Mouse (Mus musculus): ENCODE data around the gene C1qtnf4. TPM values are rescaled to one million over a fixed set of nuclear protein-coding genes. Genes with fewer than 3 reads are reported as not detected.
A peak's percentile ranks its signal among the peaks of the same experiment; 100 is the strongest.

Gene C1qtnf4
- total RNA-seq (2021) = 1 to 10 TPM; 4.2 to 4.4 TPM
- polyA plus RNA-seq (2012; rRNA removed) = 6.4 and 8.4 TPM in 2 replicates
- long read RNA-seq, partial matches to known transcripts = 10 of 10 reads
- long read RNA-seq, other reads (novel, unspliced or antisense) = 0 of 10 reads

GRCm38 (mm10) chr2:90885218-90886041, at the start of gene C1qtnf4:
TSS of gene C1qtnf4 (plus strand) at chr2:90885860.
- intact Hi-C loops (cut with DNase I) = no loop called here

GRCm38 (mm10) chr2:90838621-90839020, 47.0 kb upstream of the C1qtnf4 start:
- Histone ChIP-seq H3K27me3 (ENCODE audit: control insufficient read depth, insufficient read depth, low read length) (no peaks in the 10 kb centered on the region), H3K36me3 (ENCODE audit: control insufficient read depth, insufficient read depth, low read length) (no peaks in the 10 kb centered on the region), H3K79me2 (replicated peaks; ENCODE audit: control insufficient read depth, insufficient read depth, low read length) (no peaks in the 10 kb centered on the region), H3K9ac (ENCODE audit: low read depth, low read length) (no peak overlapping the region), H3K4me3 (no peak overlapping the region), H3K4me1 (ENCODE audit: control insufficient read depth, insufficient read depth, low read length) (no peaks in the 10 kb centered on the region), H3K27ac (no peak overlapping the region)
- TF ChIP-seq CTCF (IDR thresholded peaks at IDR 0.05) (no peak), EP300 (IDR thresholded peaks at IDR 0.05; ENCODE audit: insufficient read depth, low read depth, low read length) (no peak), POLR2A (IDR thresholded peaks at IDR 0.05; ENCODE audit: insufficient read depth, low read depth, low read length) (no peak)
- no peak for DNase-seq
- intact Hi-C loops (cut with DNase I) = no loop called here
- WGBS = 86% methylated on average over 2 of the region's 2 CpGs

More at GRCm38 (mm10) chr2:90885218-90886041, at the start of gene C1qtnf4:
- no peak for DNase-seq
- no peaks in the 10 kb centered on the region for H3K4me1 ChIP-seq (ENCODE audit: control insufficient read depth, insufficient read depth, low read length)
- H3K4me3 ChIP-seq = peak within 1 kb of the TSS; percentile 28
- H3K9ac ChIP-seq (ENCODE audit: low read depth, low read length) = peak within 1 kb of the TSS; percentile 40
- no peaks in the 10 kb centered on the region for H3K79me2 ChIP-seq (replicated peaks; ENCODE audit: control insufficient read depth, insufficient read depth, low read length)
- peaks cover 7% of the 10 kb centered on the region; the same call in 1 of the 2 replicates for H3K27me3 ChIP-seq (ENCODE audit: control insufficient read depth, insufficient read depth, low read length)
- no peak within 1 kb of the TSS for H3K27ac ChIP-seq
- WGBS = 5% methylated on average over 45 of the region's 45 CpGs
- H3K36me3 ChIP-seq (ENCODE audit: control insufficient read depth, insufficient read depth, low read length) = no peaks in the 10 kb centered on the region
- TF ChIP-seq EP300 (IDR thresholded peaks at IDR 0.05; ENCODE audit: insufficient read depth, low read depth, low read length) = no peak
- TF ChIP-seq POLR2A (IDR thresholded peaks at IDR 0.05; ENCODE audit: insufficient read depth, low read depth, low read length) = no peak
- no peak for TF ChIP-seq CTCF (IDR thresholded peaks at IDR 0.05)

DNA sequence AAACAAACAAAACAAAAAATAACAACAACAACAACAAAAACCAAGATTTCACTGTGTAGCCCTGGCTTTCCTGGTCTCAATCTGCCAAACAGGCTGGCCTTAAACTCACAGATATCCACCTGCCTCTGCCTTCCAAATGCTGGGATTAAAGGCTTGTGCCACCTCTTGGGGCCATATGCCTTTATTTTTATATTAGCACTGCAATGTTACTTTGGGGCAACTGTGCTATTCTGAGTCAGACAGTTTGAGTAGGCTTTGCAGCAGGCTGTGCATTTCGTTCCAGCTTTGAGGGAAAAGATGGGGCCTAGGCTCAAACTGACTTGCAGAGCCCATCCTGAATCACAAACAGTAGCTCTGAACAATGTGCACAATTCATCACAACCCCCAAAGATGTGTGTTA, 42.0 kb upstream of the C1qtnf4 start:
- DNase-seq = no peak
- no peaks in the 10 kb centered on the region for H3K27me3 ChIP-seq (ENCODE audit: control insufficient read depth, insufficient read depth, low read length)
- H3K9ac ChIP-seq (ENCODE audit: low read depth, low read length) = no peak overlapping the region
- H3K4me3 ChIP-seq = no peak overlapping the region
- TF ChIP-seq POLR2A (IDR thresholded peaks at IDR 0.05; ENCODE audit: insufficient read depth, low read depth, low read length) (no peak), EP300 (IDR thresholded peaks at IDR 0.05; ENCODE audit: insufficient read depth, low read depth, low read length) (no peak), CTCF (IDR thresholded peaks at IDR 0.05) (no peak)
- 80% methylated on average over 1 of the region's 1 CpGs for WGBS
- intact Hi-C loops (cut with DNase I) = no loop called here
- H3K4me1 ChIP-seq (ENCODE audit: control insufficient read depth, insufficient read depth, low read length) = peaks cover 2% of the 10 kb centered on the region; the same call in 1 of the 2 replicates
- H3K27ac ChIP-seq = no peak overlapping the region
- H3K36me3 ChIP-seq (ENCODE audit: control insufficient read depth, insufficient read depth, low read length) = peaks cover 6% of the 10 kb centered on the region
- no peaks in the 10 kb centered on the region for H3K79me2 ChIP-seq (replicated peaks; ENCODE audit: control insufficient read depth, insufficient read depth, low read length)

GRCm38 (mm10) chr2:90844262-90844661, 41.4 kb upstream of the C1qtnf4 start:
- peaks cover 2% of the 10 kb centered on the region; the same call in 1 of the 2 replicates for H3K4me1 ChIP-seq (ENCODE audit: control insufficient read depth, insufficient read depth, low read length)
- no peak overlapping the region for H3K9ac ChIP-seq (ENCODE audit: low read depth, low read length)
- H3K79me2 ChIP-seq (replicated peaks; ENCODE audit: control insufficient read depth, insufficient read depth, low read length) = no peaks in the 10 kb centered on the region
- no peak for TF ChIP-seq EP300 (IDR thresholded peaks at IDR 0.05; ENCODE audit: insufficient read depth, low read depth, low read length)
- TF ChIP-seq CTCF (IDR thresholded peaks at IDR 0.05) = no peak
- H3K27ac ChIP-seq = no peak overlapping the region
- intact Hi-C loops (cut with DNase I) = no loop called here
- no peak overlapping the region for H3K4me3 ChIP-seq
- no peaks in the 10 kb centered on the region for H3K27me3 ChIP-seq (ENCODE audit: control insufficient read depth, insufficient read depth, low read length)
- peaks cover 9% of the 10 kb centered on the region for H3K36me3 ChIP-seq (ENCODE audit: control insufficient read depth, insufficient read depth, low read length)
- DNase-seq = no peak
- WGBS = 79% methylated on average over 5 of the region's 5 CpGs

DNA sequence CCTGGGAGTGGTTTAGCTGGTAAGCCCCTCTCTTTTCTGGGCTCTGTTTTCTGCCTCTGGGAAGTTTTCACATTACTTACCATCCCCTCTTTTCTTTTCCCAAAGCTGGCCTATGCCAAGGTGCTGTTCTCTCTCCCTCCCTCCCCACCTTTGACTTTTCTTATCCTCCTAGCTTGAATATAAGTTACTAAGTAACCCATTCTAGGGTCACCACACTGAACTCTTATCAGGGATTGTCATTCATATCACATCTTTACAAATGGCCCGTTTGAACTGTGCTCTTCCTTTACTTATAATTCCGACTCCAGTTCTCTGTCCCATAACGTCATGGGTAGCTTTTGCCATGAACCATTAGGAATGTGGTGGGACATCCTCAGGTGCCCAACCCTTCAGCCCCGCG, 40.4 kb upstream of the C1qtnf4 start:
- TF ChIP-seq CTCF (IDR thresholded peaks at IDR 0.05) (no peak), EP300 (IDR thresholded peaks at IDR 0.05; ENCODE audit: insufficient read depth, low read depth, low read length) (no peak), POLR2A (IDR thresholded peaks at IDR 0.05; ENCODE audit: insufficient read depth, low read depth, low read length) (no peak)
- intact Hi-C loops (cut with DNase I) = loop anchor here (5.0 kb wide), 3 partner anchors 57 to 1212 kb away; partner anchors contain the start of genes Fnbp4, Kbtbd4 and Ndufs3
- Histone ChIP-seq H3K4me1 (ENCODE audit: control insufficient read depth, insufficient read depth, low read length) (peaks cover 2% of the 10 kb centered on the region; the same call in 1 of the 2 replicates), H3K36me3 (ENCODE audit: control insufficient read depth, insufficient read depth, low read length) (peaks cover 10% of the 10 kb centered on the region), H3K4me3 (no peak overlapping the region), H3K79me2 (replicated peaks; ENCODE audit: control insufficient read depth, insufficient read depth, low read length) (no peaks in the 10 kb centered on the region), H3K9ac (ENCODE audit: low read depth, low read length) (no peak overlapping the region), H3K27ac (no peak overlapping the region), H3K27me3 (ENCODE audit: control insufficient read depth, insufficient read depth, low read length) (no peaks in the 10 kb centered on the region)
- WGBS = 83% methylated on average over 5 of the region's 5 CpGs
- DNase-seq = no peak

DNA sequence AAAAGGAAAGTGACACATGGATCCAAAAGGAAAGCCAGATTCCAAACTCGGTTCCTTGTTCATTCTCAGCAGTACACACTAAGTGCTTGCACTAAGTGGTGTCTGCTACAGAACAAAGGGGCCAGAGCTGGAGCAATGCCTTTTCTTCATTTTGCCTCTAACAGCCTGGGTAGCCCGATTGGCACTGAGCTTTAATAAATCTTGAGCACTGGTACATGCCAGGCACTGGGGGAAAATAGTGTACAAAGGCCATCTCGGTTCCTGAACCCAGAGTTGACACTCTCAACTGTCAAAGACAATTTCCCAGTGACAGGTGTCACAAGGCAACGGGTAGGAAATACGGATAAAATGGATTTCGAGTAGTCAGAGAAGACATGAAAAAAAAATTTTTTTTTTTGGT, 39.5 kb upstream of the C1qtnf4 start:
- Histone ChIP-seq H3K27ac (peak overlapping the region; percentile 93), H3K27me3 (ENCODE audit: control insufficient read depth, insufficient read depth, low read length) (no peaks in the 10 kb centered on the region), H3K4me3 (peak overlapping the region; percentile 78), H3K79me2 (replicated peaks; ENCODE audit: control insufficient read depth, insufficient read depth, low read length) (no peaks in the 10 kb centered on the region), H3K4me1 (ENCODE audit: control insufficient read depth, insufficient read depth, low read length) (peaks cover 2% of the 10 kb centered on the region; the same call in 1 of the 2 replicates), H3K9ac (ENCODE audit: low read depth, low read length) (no peak overlapping the region), H3K36me3 (ENCODE audit: control insufficient read depth, insufficient read depth, low read length) (peaks cover 10% of the 10 kb centered on the region)
- intact Hi-C loops (cut with DNase I) = loop anchor here (5.0 kb wide), 3 partner anchors 56 to 1211 kb away; partner anchors contain the start of genes Fnbp4, Kbtbd4 and Ndufs3
- no peak for TF ChIP-seq POLR2A (IDR thresholded peaks at IDR 0.05; ENCODE audit: insufficient read depth, low read depth, low read length)
- no peak for TF ChIP-seq CTCF (IDR thresholded peaks at IDR 0.05)
- TF ChIP-seq EP300 (IDR thresholded peaks at IDR 0.05; ENCODE audit: insufficient read depth, low read depth, low read length) = no peak
- WGBS = 49% methylated on average over 6 of the region's 6 CpGs
- DNase-seq = peak in 1 of 2 experiments; percentile 14

Measured in heart, adult 2 months (tissue).